Mouse (Mus musculus): ENCODE data around the gene 2510039O18Rik.

GRCm38 (mm10) chr4:147937021-147937420 is 3.7 kb upstream of the 2510039O18Rik start:
- TF ChIP-seq CTCF (IDR thresholded peaks at IDR 0.05; ENCODE audit: borderline replicate concordance, extremely low read depth, insufficient read depth, insufficient read length) (no peak), POLR2A (IDR thresholded peaks at IDR 0.05; ENCODE audit: borderline replicate concordance, extremely low read depth, insufficient read depth, insufficient read length, poor library complexity, severe bottlenecking) (no peak)

Measured in brain, embryonic 14.5 days (tissue).